Mouse (Mus musculus) forebrain, embryonic 15.5 days (tissue): ENCODE results near the gene Ddah1. TPM values are rescaled to one million over a fixed set of nuclear protein-coding genes. Genes with fewer than 3 reads are reported as not detected.

Experiments used
- ATAC-seq: fragments of 200-750 bp; cut with Nextera tagmentation; replicated peaks from 2 replicates; pipeline ENCODE4 v1.8.0; 2017; ENCODE audit warnings: mild to moderate bottlenecking, moderate TSS enrichment, moderate library complexity
- H3K27ac ChIP-seq: fragments of 300-500 bp; sonication (generic); replicated peaks from 2 replicates; pipeline ENCODE4 v1.5.1; 2015; ENCODE audit warnings: mild to moderate bottlenecking, inconsistent platforms
- H3K27me3 ChIP-seq: fragments of 300-500 bp; sonication (generic); 2 replicates; pipeline ENCODE4 v1.6.1; 2015; ENCODE audit warnings: inconsistent platforms
- H3K36me3 ChIP-seq: fragments of 300-500 bp; sonication (generic); 2 replicates; pipeline ENCODE4 v1.6.1; 2015; ENCODE audit warnings: mild to moderate bottlenecking, inconsistent platforms
- H3K4me1 ChIP-seq: fragments of 300-500 bp; sonication (generic); 2 replicates; pipeline ENCODE4 v1.6.1; 2015; ENCODE audit warnings: inconsistent platforms
- H3K4me2 ChIP-seq: fragments of 300-500 bp; sonication (generic); replicated peaks from 2 replicates; pipeline ENCODE4 v1.6.1; 2015; ENCODE audit warnings: mild to moderate bottlenecking, inconsistent platforms
- H3K4me3 ChIP-seq: fragments of 300-500 bp; sonication (generic); 2 replicates; pipeline ENCODE4 v1.5.1; 2015; ENCODE audit warnings: mild to moderate bottlenecking, inconsistent platforms
- H3K9ac ChIP-seq: fragments of 300-500 bp; sonication (generic); replicated peaks from 2 replicates; pipeline ENCODE4 v1.6.1; 2015; ENCODE audit warnings: mild to moderate bottlenecking, inconsistent platforms
- H3K9me3 ChIP-seq: fragments of 300-500 bp; sonication (generic); 2 replicates; pipeline ENCODE4 v1.6.1; 2016; ENCODE audit warnings: inconsistent platforms
- WGBS: fragments of 180-500 bp; shearing (Covaris S2); methylation state at CpG from one replicate; pipeline ENCODE4 v1.1.7; 2015; ENCODE audit warnings: mixed read lengths; 5-methylcytosine and 5-hydroxymethylcytosine counted together
- polyA plus RNA-seq: library from polyadenylated mRNA; unstranded; fragments of >200 nt; fragmentation: Nextera tagmentation; extraction: Ambion mirVana; gene quantifications from 2 replicates; pipeline ENCODE4 v1.2.1, GENCODE M21; 2015

Ddah1 gene
- polyA plus RNA-seq, 1 experiment from 2014 or later, result 162 TPM

GRCm38 (mm10) chr3:145743476-145744027 is 14.9 kb upstream of the Ddah1 start:
- WGBS, result 46% methylated on average over 9 of the region's 9 CpGs
- H3K4me2 ChIP-seq, result no peak overlapping the region
- peaks cover 10% of the 10 kb centered on the region for H3K4me1 ChIP-seq
- 0 out of 2 replicates have a peak, but pooled peaks cover 2% of the 10 kb centered on the region for H3K27me3 ChIP-seq
- H3K9me3 ChIP-seq, result no peaks in the 10 kb centered on the region
- H3K36me3 ChIP-seq, result no peaks in the 10 kb centered on the region
- H3K9ac ChIP-seq, result no peak overlapping the region
- no peak overlapping the region for H3K27ac ChIP-seq
- H3K4me3 ChIP-seq, result no peak overlapping the region
- ATAC-seq, result peak; percentile 76

DNA sequence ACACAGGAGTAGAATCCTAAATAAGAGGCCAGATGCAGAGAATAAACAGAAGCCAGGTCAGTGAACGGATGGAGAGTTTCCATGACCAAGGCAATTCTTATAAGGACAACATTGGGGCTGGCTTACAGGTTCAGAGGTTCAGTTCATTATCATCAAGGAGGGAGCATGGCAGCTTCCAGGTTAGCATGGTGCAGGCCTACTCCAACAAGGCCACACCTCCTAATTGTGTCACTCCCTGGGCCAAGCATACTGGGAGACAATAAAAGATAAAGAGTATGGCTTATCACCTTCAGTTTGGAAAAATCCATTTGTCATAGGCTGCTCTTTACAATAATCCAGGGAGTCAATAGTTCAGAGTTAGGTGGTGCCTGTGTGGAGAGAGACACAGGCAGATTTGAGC is 9.8 kb upstream of the Ddah1 start:
- WGBS, result 81% methylated on average over 1 of the region's 1 CpGs
- Histone ChIP-seq H3K27me3 (no peaks in the 10 kb centered on the region), H3K27ac (no peak overlapping the region), H3K4me2 (no peak overlapping the region), H3K4me1 (peaks cover 1% of the 10 kb centered on the region; the same call in 1 of the 2 replicates), H3K4me3 (no peak overlapping the region), H3K9ac (no peak overlapping the region), H3K36me3 (no peaks in the 10 kb centered on the region), H3K9me3 (no peaks in the 10 kb centered on the region)
- ATAC-seq, result no peak

- 85% methylated on average over 8 of the region's 8 CpGs for WGBS
These were observed 2.0 kb upstream of the Ddah1 start for GRCm38 (mm10) chr3:145756457-145756856.

GRCm38 (mm10) chr3:145757177-145757576 is 1.3 kb upstream of the Ddah1 start:
- no peaks in the 10 kb centered on the region for H3K36me3 ChIP-seq
- ATAC-seq, result no peak
- WGBS, result 76% methylated on average over 8 of the region's 8 CpGs
- no peak overlapping the region for H3K4me2 ChIP-seq
- no peaks in the 10 kb centered on the region for H3K27me3 ChIP-seq
- H3K4me1 ChIP-seq, result peaks cover 31% of the 10 kb centered on the region
- no peaks in the 10 kb centered on the region for H3K9me3 ChIP-seq
- no peak overlapping the region for H3K27ac ChIP-seq
- H3K4me3 ChIP-seq, result no peak overlapping the region
- no peak overlapping the region for H3K9ac ChIP-seq

More at GRCm38 (mm10) chr3:145756457-145756856, 2.0 kb upstream of the Ddah1 start:
- H3K4me2 ChIP-seq, result no peak overlapping the region
- peaks cover 31% of the 10 kb centered on the region for H3K4me1 ChIP-seq
- H3K27ac ChIP-seq, result no peak overlapping the region
- no peak for ATAC-seq
- H3K9me3 ChIP-seq, result no peaks in the 10 kb centered on the region
- no peaks in the 10 kb centered on the region for H3K36me3 ChIP-seq
- H3K27me3 ChIP-seq, result no peaks in the 10 kb centered on the region
- no peak overlapping the region for H3K9ac ChIP-seq
- H3K4me3 ChIP-seq, result no peak overlapping the region

- Histone ChIP-seq H3K27ac (no peak overlapping the region), H3K4me3 (peak overlapping the region; percentile 62)
These were observed 631 bp upstream of the Ddah1 start for GRCm38 (mm10) chr3:145757844-145758243.

GRCm38 (mm10) chr3:145759379-145760209 is 1.1 kb downstream of the Ddah1 start:
- ATAC-seq, result peak; percentile 55
- peak overlapping the region; percentile 89 for H3K27ac ChIP-seq
- no peaks in the 10 kb centered on the region for H3K27me3 ChIP-seq
- H3K9ac ChIP-seq, result peak overlapping the region; percentile 88
- WGBS, result 3% methylated on average over 14 of the region's 14 CpGs
- peaks cover 32% of the 10 kb centered on the region for H3K4me1 ChIP-seq
- H3K36me3 ChIP-seq, result no peaks in the 10 kb centered on the region
- peak overlapping the region; percentile 62 for H3K4me3 ChIP-seq
- no peaks in the 10 kb centered on the region for H3K9me3 ChIP-seq
- H3K4me2 ChIP-seq, result peak overlapping the region; percentile 91

More at GRCm38 (mm10) chr3:145757844-145758243, 631 bp upstream of the Ddah1 start:
- 58% methylated on average over 4 of the region's 4 CpGs for WGBS
- Histone ChIP-seq H3K9me3 (no peaks in the 10 kb centered on the region), H3K4me2 (peak overlapping the region; percentile 91), H3K9ac (0 out of 2 replicates have a peak overlapping the region, but pooled peaks have one; percentile 88), H3K27me3 (no peaks in the 10 kb centered on the region), H3K4me1 (peaks cover 31% of the 10 kb centered on the region), H3K36me3 (no peaks in the 10 kb centered on the region)
- no peak for ATAC-seq

DNA sequence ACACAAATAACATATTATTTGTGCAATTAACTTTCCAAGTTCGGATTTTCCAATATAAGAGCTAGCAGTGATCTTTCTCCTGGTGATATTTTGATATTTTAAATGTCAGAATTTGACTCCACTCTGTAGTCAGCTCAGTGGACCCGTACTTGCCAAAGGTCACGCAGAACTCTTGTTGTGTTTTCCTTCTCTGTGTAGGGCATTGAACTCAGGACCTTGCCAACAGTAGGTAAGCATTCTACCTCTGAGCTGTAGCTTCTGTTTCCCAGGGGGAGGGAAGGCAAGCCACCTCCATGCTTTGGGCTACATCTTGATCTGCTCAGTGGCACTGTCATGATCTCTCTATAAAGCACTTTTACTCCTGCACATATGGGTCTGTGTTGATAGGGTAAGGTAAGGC is 2.1 kb downstream of the Ddah1 start:
- 90% methylated on average over 3 of the region's 3 CpGs for WGBS
- H3K9ac ChIP-seq, result no peak overlapping the region
- no peaks in the 10 kb centered on the region for H3K36me3 ChIP-seq
- H3K27ac ChIP-seq, result no peak overlapping the region
- ATAC-seq, result no peak
- H3K9me3 ChIP-seq, result no peaks in the 10 kb centered on the region
- H3K4me1 ChIP-seq, result peaks cover 37% of the 10 kb centered on the region
- no peaks in the 10 kb centered on the region for H3K27me3 ChIP-seq
- H3K4me2 ChIP-seq, result peak overlapping the region; percentile 91
- peak overlapping the region; percentile 62 for H3K4me3 ChIP-seq

GRCm38 (mm10) chr3:145761501-145762170 is 3.2 kb downstream of the Ddah1 start:
- no peak overlapping the region for H3K27ac ChIP-seq
- H3K9me3 ChIP-seq, result no peaks in the 10 kb centered on the region
- no peak overlapping the region for H3K4me3 ChIP-seq
- WGBS, result 53% methylated on average over 3 of the region's 3 CpGs
- no peak for ATAC-seq
- H3K4me2 ChIP-seq, result no peak overlapping the region
- peaks cover 43% of the 10 kb centered on the region for H3K4me1 ChIP-seq
- no peaks in the 10 kb centered on the region for H3K36me3 ChIP-seq
- H3K9ac ChIP-seq, result no peak overlapping the region
- H3K27me3 ChIP-seq, result no peaks in the 10 kb centered on the region

DNA sequence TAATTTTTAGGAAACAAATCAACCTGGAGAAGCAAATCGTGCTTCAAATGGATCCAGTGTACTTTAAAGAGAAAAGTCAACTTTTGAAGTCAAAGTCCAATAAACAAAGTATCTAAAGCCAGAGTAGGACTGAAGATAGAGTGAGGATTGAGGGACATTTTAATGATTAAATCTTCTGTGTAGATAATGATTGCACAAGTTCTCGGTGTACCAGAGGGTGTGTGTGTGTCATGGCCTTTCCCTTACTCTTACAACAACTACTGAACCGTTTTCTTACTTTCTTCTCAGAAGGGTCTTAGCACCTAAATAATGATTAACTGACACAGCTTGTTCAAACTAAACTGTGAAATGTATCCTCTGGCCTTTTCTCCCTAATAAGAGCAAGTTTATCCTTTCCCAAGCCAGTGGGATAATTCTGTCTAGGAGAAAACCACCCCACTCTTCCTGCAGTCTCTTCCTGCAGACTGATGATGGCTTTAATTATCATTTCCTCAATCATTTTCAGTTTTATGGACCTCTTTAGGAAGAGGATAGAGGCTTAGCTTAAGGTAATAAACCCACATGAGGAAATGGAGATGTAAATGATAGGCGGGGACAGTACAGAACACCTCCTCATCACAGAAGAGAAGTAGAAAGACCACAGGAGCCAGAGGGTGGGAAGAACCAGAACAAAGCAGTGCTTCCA is 4.6 kb downstream of the Ddah1 start:
- ATAC-seq, result no peak
- Histone ChIP-seq H3K4me1 (peaks cover 39% of the 10 kb centered on the region), H3K27me3 (no peaks in the 10 kb centered on the region), H3K9ac (no peak overlapping the region), H3K27ac (no peak overlapping the region), H3K36me3 (no peaks in the 10 kb centered on the region), H3K4me2 (no peak overlapping the region), H3K4me3 (no peak overlapping the region), H3K9me3 (no peaks in the 10 kb centered on the region)
- WGBS, result 92% methylated on average over 4 of the region's 4 CpGs

GRCm38 (mm10) chr3:145763642-145763972 is 5.1 kb downstream of the Ddah1 start:
- Histone ChIP-seq H3K4me3 (no peak overlapping the region), H3K27me3 (no peaks in the 10 kb centered on the region), H3K4me2 (no peak overlapping the region), H3K27ac (no peak overlapping the region), H3K36me3 (no peaks in the 10 kb centered on the region), H3K4me1 (peaks cover 35% of the 10 kb centered on the region), H3K9me3 (no peaks in the 10 kb centered on the region), H3K9ac (no peak overlapping the region)
- WGBS, result 96% methylated on average over 3 of the region's 3 CpGs
- no peak for ATAC-seq

GRCm38 (mm10) chr3:145764416-145764815 is 5.9 kb downstream of the Ddah1 start:
- 81% methylated on average over 2 of the region's 2 CpGs for WGBS
- ATAC-seq, result no peak
- Histone ChIP-seq H3K4me1 (peaks cover 28% of the 10 kb centered on the region), H3K9me3 (no peaks in the 10 kb centered on the region), H3K27ac (no peak overlapping the region), H3K27me3 (no peaks in the 10 kb centered on the region), H3K4me3 (no peak overlapping the region), H3K4me2 (no peak overlapping the region), H3K36me3 (no peaks in the 10 kb centered on the region), H3K9ac (no peak overlapping the region)

GRCm38 (mm10) chr3:145768439-145768838 is 10.0 kb downstream of the Ddah1 start:
- Histone ChIP-seq H3K27me3 (no peaks in the 10 kb centered on the region), H3K4me3 (no peak overlapping the region), H3K36me3 (no peaks in the 10 kb centered on the region), H3K4me1 (peaks cover 12% of the 10 kb centered on the region; the same call in 1 of the 2 replicates), H3K4me2 (no peak overlapping the region), H3K9me3 (no peaks in the 10 kb centered on the region), H3K9ac (no peak overlapping the region), H3K27ac (no peak overlapping the region)
- 93% methylated on average over 4 of the region's 4 CpGs for WGBS
- no peak for ATAC-seq
